Mouse (Mus musculus): ENCODE data around the gene Olfr1175-ps. TPM values are rescaled to one million over a fixed set of nuclear protein-coding genes. Genes with fewer than 3 reads are reported as not detected.

The Olfr1175-ps gene
- total RNA-seq (2021): not detected

- no peak for DNase-seq (ENCODE audit: extremely low spot score in 1 of 2, low spot score in 1 of 2)
Observed at GRCm38 (mm10) chr2:88327115-88327514, at the start of gene Olfr1175-ps. Gene Olfr1175-ps, minus strand, starts transcription at chr2:88327215.

- no peak for DNase-seq (ENCODE audit: extremely low spot score in 1 of 2, low spot score in 1 of 2)
Observed at GRCm38 (mm10) chr2:88356304-88356703, 29.3 kb upstream of the Olfr1175-ps start.

- DNase-seq (ENCODE audit: extremely low spot score in 1 of 2, low spot score in 1 of 2): no peak
Observed at GRCm38 (mm10) chr2:88346392-88346791, 19.4 kb upstream of the Olfr1175-ps start, which contains the start of gene Olfr1177-ps. Gene Olfr1177-ps, minus strand, starts transcription at chr2:88346492.

GRCm38 (mm10) chr2:88336421-88336820, 9.4 kb upstream of the Olfr1175-ps start, which contains the start of gene Olfr1176:
Gene Olfr1176, plus strand, starts transcription at chr2:88336721.
- DNase-seq (ENCODE audit: extremely low spot score in 1 of 2, low spot score in 1 of 2): no peak

- DNase-seq (ENCODE audit: extremely low spot score in 1 of 2, low spot score in 1 of 2): no peak
Observed at GRCm38 (mm10) chr2:88315035-88315434, 12.0 kb downstream of the Olfr1175-ps start, which contains the start of gene Olfr1174-ps. Gene Olfr1174-ps, minus strand, starts transcription at chr2:88315135.

- DNase-seq (ENCODE audit: extremely low spot score in 1 of 2, low spot score in 1 of 2): no peak
Observed at GRCm38 (mm10) chr2:88279775-88280174, 47.2 kb downstream of the Olfr1175-ps start, which contains the start of gene Olfr1173. Gene Olfr1173, minus strand, starts transcription at chr2:88279875.

Other genes starting within 250 kb of the Olfr1175-ps start
- gene Olfr1164, start 233.2 kb downstream of the Olfr1175-ps start, total RNA-seq (2021): not detected
- gene Olfr1166, start 198.9 kb downstream of the Olfr1175-ps start, total RNA-seq (2021): not detected
- gene Olfr1167, start 172.0 kb downstream of the Olfr1175-ps start, total RNA-seq (2021): not detected
- not detected for gene Olfr1168, start 145.3 kb downstream of the Olfr1175-ps start, total RNA-seq (2021)
- gene Olfr1170, start 98.9 kb downstream of the Olfr1175-ps start, total RNA-seq (2021): not detected
- gene Olfr1173, start 47.3 kb downstream of the Olfr1175-ps start, total RNA-seq (2021): not detected
- not detected for gene Olfr1174-ps, start 12.1 kb downstream of the Olfr1175-ps start, total RNA-seq (2021)
- gene Olfr1176, start 9.5 kb upstream of the Olfr1175-ps start, total RNA-seq (2021): not detected
- gene Olfr1177-ps, start 19.3 kb upstream of the Olfr1175-ps start, total RNA-seq (2021): not detected
- not detected for gene Olfr1178, start 59.8 kb upstream of the Olfr1175-ps start, total RNA-seq (2021)
- gene Olfr1179, start 79.2 kb upstream of the Olfr1175-ps start, total RNA-seq (2021): not detected
- gene Olfr1180, start 91.9 kb upstream of the Olfr1175-ps start, total RNA-seq (2021): not detected
- gene Olfr1181, start 99.0 kb upstream of the Olfr1175-ps start, total RNA-seq (2021): not detected
- gene Gm13757, start 121.9 kb upstream of the Olfr1175-ps start, total RNA-seq (2021): not detected
- not detected for gene Olfr1183, start 127.7 kb upstream of the Olfr1175-ps start, total RNA-seq (2021)
- not detected for gene Olfr1184, start 156.4 kb upstream of the Olfr1175-ps start, total RNA-seq (2021)
- not detected for gene Olfr1185-ps1, start 166.1 kb upstream of the Olfr1175-ps start, total RNA-seq (2021)
- not detected for gene Olfr1186, start 191.3 kb upstream of the Olfr1175-ps start, total RNA-seq (2021)
- not detected for gene Olfr1188, start 229.7 kb upstream of the Olfr1175-ps start, total RNA-seq (2021)

Measured in layer of hippocampus, postnatal 25 days (tissue).